Mouse (Mus musculus): ENCODE data around the gene Ptgfrn.

The Ptgfrn gene

GRCm38 (mm10) chr3:101080925-101081324 is 29.2 kb downstream of the Ptgfrn start:
- no peak for DNase-seq (ENCODE audit: low read depth, low spot score)

- DNase-seq (ENCODE audit: low read depth, low spot score), result no peak
Observed at GRCm38 (mm10) chr3:101078344-101078743, 31.7 kb downstream of the Ptgfrn start.

GRCm38 (mm10) chr3:101077710-101078100 is 32.4 kb downstream of the Ptgfrn start:
- DNase-seq (ENCODE audit: low read depth, low spot score), result no peak

- DNase-seq (ENCODE audit: low read depth, low spot score), result no peak
Observed at GRCm38 (mm10) chr3:101076966-101077709, 32.9 kb downstream of the Ptgfrn start.

GRCm38 (mm10) chr3:101075866-101076265 is 34.2 kb downstream of the Ptgfrn start:
- DNase-seq (ENCODE audit: low read depth, low spot score), result no peak

GRCm38 (mm10) chr3:101073384-101073783 is 36.7 kb downstream of the Ptgfrn start:
- DNase-seq (ENCODE audit: low read depth, low spot score), result peak; percentile 36

GRCm38 (mm10) chr3:101072506-101073215 is 37.4 kb downstream of the Ptgfrn start:
- DNase-seq (ENCODE audit: low read depth, low spot score), result peak; percentile 31

GRCm38 (mm10) chr3:101071576-101071975 is 38.5 kb downstream of the Ptgfrn start:
- DNase-seq (ENCODE audit: low read depth, low spot score), result no peak

GRCm38 (mm10) chr3:101070796-101071235 is 39.3 kb downstream of the Ptgfrn start:
- no peak for DNase-seq (ENCODE audit: low read depth, low spot score)

GRCm38 (mm10) chr3:101070230-101070795 is 39.8 kb downstream of the Ptgfrn start:
- DNase-seq (ENCODE audit: low read depth, low spot score), result no peak

- no peak for DNase-seq (ENCODE audit: low read depth, low spot score)
Observed at GRCm38 (mm10) chr3:101068701-101069100, 41.4 kb downstream of the Ptgfrn start.

GRCm38 (mm10) chr3:101066175-101066574 is 43.9 kb downstream of the Ptgfrn start:
- DNase-seq (ENCODE audit: low read depth, low spot score), result peak; percentile 75

GRCm38 (mm10) chr3:101061865-101062585 is 48.1 kb downstream of the Ptgfrn start:
- DNase-seq (ENCODE audit: low read depth, low spot score), result peak; percentile 39

GRCm38 (mm10) chr3:101059214-101059613 is 50.9 kb downstream of the Ptgfrn start:
- DNase-seq (ENCODE audit: low read depth, low spot score), result peak; percentile 52

GRCm38 (mm10) chr3:101058203-101058602 is 51.9 kb downstream of the Ptgfrn start:
- peak; percentile 26 for DNase-seq (ENCODE audit: low read depth, low spot score)

- DNase-seq (ENCODE audit: low read depth, low spot score), result peak; percentile 24
Observed at GRCm38 (mm10) chr3:101055216-101055615, 54.9 kb downstream of the Ptgfrn start.

- DNase-seq (ENCODE audit: low read depth, low spot score), result no peak
Observed at GRCm38 (mm10) chr3:101051601-101052000, 58.5 kb downstream of the Ptgfrn start.

GRCm38 (mm10) chr3:101049997-101050396 is 60.1 kb downstream of the Ptgfrn start:
- DNase-seq (ENCODE audit: low read depth, low spot score), result no peak

- no peak for DNase-seq (ENCODE audit: low read depth, low spot score)
Observed at GRCm38 (mm10) chr3:101048781-101049180, 61.3 kb downstream of the Ptgfrn start.

GRCm38 (mm10) chr3:101047586-101048275 is 62.3 kb downstream of the Ptgfrn start:
- DNase-seq (ENCODE audit: low read depth, low spot score), result peak; percentile 74

GRCm38 (mm10) chr3:101045431-101045830 is 64.6 kb downstream of the Ptgfrn start:
- no peak for DNase-seq (ENCODE audit: low read depth, low spot score)
